Mouse (Mus musculus) layer of hippocampus, adult 9-10 months (tissue): ENCODE measurements around the gene Thoc5.

Source experiments
- DNase-seq: peaks from one replicate; pipeline ENCODE4 v3.0.0; 2022; ENCODE audit warnings: low spot score

Gene Thoc5

DNA sequence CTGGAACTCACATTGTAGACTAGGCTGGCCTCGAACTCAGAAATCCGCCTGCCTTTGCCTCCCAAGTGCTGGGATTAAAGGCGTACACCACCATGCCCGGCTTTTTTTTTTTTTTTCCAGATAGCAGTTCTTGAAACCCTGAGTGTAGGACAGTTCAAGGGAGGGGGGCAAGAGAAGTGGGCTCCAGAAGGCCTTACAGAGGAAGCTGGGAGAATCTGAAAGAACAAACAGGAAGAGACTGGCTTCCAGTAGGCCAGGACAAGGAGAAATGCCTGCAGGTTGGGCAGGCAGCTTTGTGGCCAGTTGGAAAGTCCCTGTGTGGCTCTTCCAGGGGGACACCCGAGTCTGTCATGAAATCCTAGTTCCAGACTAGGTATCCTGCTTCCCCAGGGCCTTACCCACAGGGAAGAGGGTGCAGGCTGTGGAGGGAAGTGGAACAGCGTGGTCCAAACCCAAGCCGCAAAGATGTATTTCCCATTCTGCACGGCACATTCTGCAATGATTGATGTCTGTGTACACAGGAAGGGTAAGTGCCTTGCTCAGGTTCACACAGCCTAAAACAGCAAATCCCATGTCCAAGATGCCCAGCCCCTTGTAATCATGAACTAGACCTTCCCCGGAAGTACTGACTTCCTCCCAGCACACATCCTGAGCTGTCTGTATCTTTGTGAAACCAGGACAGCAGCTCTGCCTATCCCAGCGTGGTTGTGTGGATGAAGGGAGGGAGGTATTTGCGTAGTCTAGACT lies 79.4 kb downstream of the Thoc5 start:
- no peak for DNase-seq

- DNase-seq, result no peak
These were observed 80.5 kb downstream of the Thoc5 start for GRCm38 (mm10) chr11:4975623-4976022.
